Mouse (Mus musculus): ENCODE measurements around the gene 6330403K07Rik.
A peak's percentile ranks its signal among the peaks of the same experiment; 100 is the strongest.

Gene 6330403K07Rik

DNA sequence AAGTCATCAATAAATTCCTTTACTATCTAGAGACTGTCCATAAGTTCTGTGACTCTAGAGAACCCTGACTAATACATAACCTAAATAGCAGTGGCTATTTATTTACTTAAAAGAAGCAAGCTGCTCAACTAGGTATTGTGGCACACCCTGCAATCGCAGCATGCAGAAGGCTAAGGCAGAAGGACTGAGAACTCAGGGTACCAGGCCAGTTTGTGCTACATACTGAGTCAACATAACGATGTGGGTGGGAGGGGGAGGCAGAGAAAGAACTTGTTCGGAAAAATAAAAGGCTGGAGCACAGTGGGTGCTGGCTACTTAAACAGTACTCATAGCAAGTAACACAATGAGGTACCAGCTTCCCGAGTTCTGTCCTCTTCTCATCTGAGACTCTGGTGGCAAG is 32.1 kb downstream of the 6330403K07Rik start:
- no peak for DNase-seq (ENCODE audit: extremely low read depth, insufficient read length, low spot score)

- peak; percentile 93 for DNase-seq (ENCODE audit: extremely low read depth, insufficient read length, low spot score)
Measured at GRCm38 (mm10) chr11:70982557-70983228, 50.6 kb downstream of the 6330403K07Rik start, which contains the start of gene C1qbp. TSS of gene C1qbp (minus strand) at chr11:70983026.

- DNase-seq (ENCODE audit: extremely low read depth, insufficient read length, low spot score): no peak
Measured at GRCm38 (mm10) chr11:70982030-70982429, 51.3 kb downstream of the 6330403K07Rik start.

Measured in 3134 (cell line).